Mouse (Mus musculus) kidney, adult 9 months (tissue): ENCODE results near the gene Pip4k2b.

ENCODE experiments used
- DNase-seq: peaks from one replicate; pipeline ENCODE4 v3.0.0; 2022

Gene Pip4k2b

GRCm38 (mm10) chr11:97665431-97665830 is 79.1 kb downstream of the Pip4k2b start:
- DNase-seq: no peak
